18 mouse cellular contexts compared by ENCODE assay signal in genomic region chr14:48024051-48024693, GRCm38 (mm10).
DNase-seq lines count a peak whose midpoint lies in the region; ATAC-seq and TF ChIP-seq lines count a peak whose summit lies in the region.
"Had no signal": no experiment of that assay in that cellular context is flagged by ENCODE, and none has a peak within 500 bp of the region (broad histone marks: within the 10 kb centered on the region; RNA-seq: fewer than 3 reads in every experiment).

No protein-coding gene starts in this region.

- no peak overlapping the region for H3K27ac ChIP-seq in forebrain, embryonic 14.5 days (ENCODE audit: low read depth, low read length)
- no peak overlapping the region for H3K27ac ChIP-seq in forebrain, embryonic 13.5 days
- H3K27ac ChIP-seq in hindbrain, postnatal 0 days = no peak overlapping the region
- H3K27ac ChIP-seq in hindbrain, embryonic 12.5 days = no peak overlapping the region
- H3K27ac ChIP-seq in midbrain, embryonic 11.5 days (ENCODE audit: low read depth, low read length) = no peak overlapping the region
- H3K27ac ChIP-seq in midbrain, embryonic 13.5 days = no peak overlapping the region
- peak overlapping the region; percentile 44; the same call in 1 of the 2 replicates for H3K27ac ChIP-seq in stomach, embryonic 16.5 days (ENCODE audit: low read length)
- H3K27ac ChIP-seq: embryonic facial prominence, embryonic 10.5 days; kidney, embryonic 15.5 days; neural tube, embryonic 12.5 days had no signal

- TF ChIP-seq CTCF in hindbrain, postnatal 0 days (IDR thresholded peaks at IDR 0.05; ENCODE audit: low read depth) = no peak

- H3K27me3 ChIP-seq in forebrain, embryonic 14.5 days (replicated peaks; ENCODE audit: control insufficient read depth, insufficient read depth, low read length) = no peaks in the 10 kb centered on the region
- no peaks in the 10 kb centered on the region for H3K27me3 ChIP-seq in forebrain, embryonic 13.5 days
- no peaks in the 10 kb centered on the region for H3K27me3 ChIP-seq in hindbrain, postnatal 0 days (ENCODE audit: insufficient read depth, low read length)
- no peaks in the 10 kb centered on the region for H3K27me3 ChIP-seq in hindbrain, embryonic 12.5 days
- no peaks in the 10 kb centered on the region for H3K27me3 ChIP-seq in midbrain, embryonic 11.5 days (ENCODE audit: control insufficient read depth, insufficient read depth, low read length)
- H3K27me3 ChIP-seq in midbrain, embryonic 13.5 days = no peaks in the 10 kb centered on the region
- H3K27me3 ChIP-seq in stomach, embryonic 16.5 days (ENCODE audit: control insufficient read depth, insufficient read depth, low read length) = no peaks in the 10 kb centered on the region
- H3K27me3 ChIP-seq: kidney, embryonic 15.5 days; megakaryocyte, embryonic 14.5 days; neural tube, embryonic 12.5 days had no signal

- no peak overlapping the region for H3K4me3 ChIP-seq in forebrain, embryonic 14.5 days (ENCODE audit: low read depth, low read length)
- H3K4me3 ChIP-seq in forebrain, embryonic 13.5 days = no peak overlapping the region
- H3K4me3 ChIP-seq in hindbrain, postnatal 0 days (ENCODE audit: low read length) = no peak overlapping the region
- no peak overlapping the region for H3K4me3 ChIP-seq in hindbrain, embryonic 12.5 days
- H3K4me3 ChIP-seq in midbrain, embryonic 11.5 days (ENCODE audit: low read depth, low read length) = no peak overlapping the region
- H3K4me3 ChIP-seq in midbrain, embryonic 13.5 days (replicated peaks) = no peak overlapping the region
- no peak overlapping the region for H3K4me3 ChIP-seq in stomach, embryonic 16.5 days (replicated peaks; ENCODE audit: low read length)
- H3K4me3 ChIP-seq: embryonic facial prominence, embryonic 10.5 days; kidney, embryonic 15.5 days; megakaryocyte, embryonic 14.5 days; neural tube, embryonic 12.5 days had no signal

- peak; percentile 60 for DNase-seq in forebrain, embryonic 14.5 days (ENCODE audit: low spot score)
- peak; percentile 41 for DNase-seq in hindbrain, postnatal 0 days (ENCODE audit: low spot score)
- peak; percentile 80 for DNase-seq in midbrain, embryonic 11.5 days (ENCODE audit: low spot score, missing footprints)
- DNase-seq in right cerebral cortex, postnatal 4 days = no peak
- DNase-seq: cerebellum, postnatal 36 days; gastrocnemius, postnatal 36 days; heart, postnatal 14 days; thymus, postnatal 4 days had no signal

- ATAC-seq in forebrain, embryonic 14.5 days = no peak
- no peak for ATAC-seq in forebrain, embryonic 13.5 days
- ATAC-seq in hindbrain, postnatal 0 days = no peak
- ATAC-seq in hindbrain, embryonic 12.5 days (ENCODE audit: low FRiP score) = no peak
- ATAC-seq in midbrain, embryonic 11.5 days (ENCODE audit: low FRiP score) = no peak
- no peak for ATAC-seq in midbrain, embryonic 13.5 days
- 0 out of 2 replicates have a peak, but pooled peaks have one; percentile 64 for ATAC-seq in stomach, embryonic 16.5 days (ENCODE audit: insufficient read depth, low FRiP score)

- no peak overlapping the region for H3K4me2 ChIP-seq in forebrain, embryonic 14.5 days (ENCODE audit: low read length)
- H3K4me2 ChIP-seq in forebrain, embryonic 13.5 days = no peak overlapping the region
- H3K4me2 ChIP-seq in hindbrain, postnatal 0 days (ENCODE audit: low read depth, low read length) = no peak overlapping the region
- no peak overlapping the region for H3K4me2 ChIP-seq in hindbrain, embryonic 12.5 days (replicated peaks)
- H3K4me2 ChIP-seq in midbrain, embryonic 11.5 days = no peak overlapping the region
- no peak overlapping the region for H3K4me2 ChIP-seq in midbrain, embryonic 13.5 days (replicated peaks)
- no peak overlapping the region for H3K4me2 ChIP-seq in stomach, embryonic 16.5 days (ENCODE audit: low read depth, low read length)
- H3K4me2 ChIP-seq: heart, embryonic 11.5 days; kidney, embryonic 15.5 days; liver, embryonic 11.5 days; neural tube, embryonic 12.5 days had no signal

- H3K9ac ChIP-seq in forebrain, embryonic 14.5 days (ENCODE audit: low read length) = no peak overlapping the region
- H3K9ac ChIP-seq in forebrain, embryonic 13.5 days = no peak overlapping the region
- H3K9ac ChIP-seq in hindbrain, postnatal 0 days (replicated peaks; ENCODE audit: low read length) = no peak overlapping the region
- no peak overlapping the region for H3K9ac ChIP-seq in hindbrain, embryonic 12.5 days
- no peak overlapping the region for H3K9ac ChIP-seq in midbrain, embryonic 11.5 days (ENCODE audit: low read length)
- no peak overlapping the region for H3K9ac ChIP-seq in midbrain, embryonic 13.5 days (replicated peaks)
- H3K9ac ChIP-seq in stomach, embryonic 16.5 days (ENCODE audit: low read length) = no peak overlapping the region
- H3K9ac ChIP-seq: kidney, embryonic 15.5 days; neural tube, embryonic 12.5 days had no signal

- no peaks in the 10 kb centered on the region for H3K9me3 ChIP-seq in forebrain, embryonic 14.5 days (replicated peaks; ENCODE audit: control insufficient read depth, low read length)
- no peaks in the 10 kb centered on the region for H3K9me3 ChIP-seq in forebrain, embryonic 13.5 days (replicated peaks)
- no peaks in the 10 kb centered on the region for H3K9me3 ChIP-seq in hindbrain, postnatal 0 days (ENCODE audit: low read length)
- 0 out of 2 replicates have a peak, but pooled peaks cover 5% of the 10 kb centered on the region for H3K9me3 ChIP-seq in hindbrain, embryonic 12.5 days (replicated peaks)
- no peaks in the 10 kb centered on the region for H3K9me3 ChIP-seq in midbrain, embryonic 11.5 days (ENCODE audit: control insufficient read depth, low read length)
- no peaks in the 10 kb centered on the region; the same call in 1 of the 2 replicates for H3K9me3 ChIP-seq in midbrain, embryonic 13.5 days
- H3K9me3 ChIP-seq in stomach, embryonic 16.5 days (replicated peaks; ENCODE audit: control insufficient read depth, low read length) = no peaks in the 10 kb centered on the region
- H3K9me3 ChIP-seq: kidney, embryonic 15.5 days; neural tube, embryonic 12.5 days had no signal

- H3K36me3 ChIP-seq in forebrain, embryonic 14.5 days (ENCODE audit: control insufficient read depth, insufficient read depth, low read length) = no peaks in the 10 kb centered on the region
- no peaks in the 10 kb centered on the region for H3K36me3 ChIP-seq in forebrain, embryonic 13.5 days (ENCODE audit: poor library complexity, severe bottlenecking)
- H3K36me3 ChIP-seq in hindbrain, postnatal 0 days (ENCODE audit: insufficient read depth, low read length) = no peaks in the 10 kb centered on the region
- H3K36me3 ChIP-seq in hindbrain, embryonic 12.5 days = no peaks in the 10 kb centered on the region
- H3K36me3 ChIP-seq in midbrain, embryonic 11.5 days (ENCODE audit: control insufficient read depth, insufficient read depth, low read length) = no peaks in the 10 kb centered on the region
- H3K36me3 ChIP-seq in midbrain, embryonic 13.5 days = no peaks in the 10 kb centered on the region
- no peaks in the 10 kb centered on the region for H3K36me3 ChIP-seq in stomach, embryonic 16.5 days (ENCODE audit: control insufficient read depth, insufficient read depth, low read length)
- H3K36me3 ChIP-seq: embryonic facial prominence, embryonic 10.5 days; kidney, embryonic 15.5 days; neural tube, embryonic 12.5 days had no signal

- 81% methylated on average over 8 of the region's 8 CpGs for WGBS in forebrain, embryonic 14.5 days
- WGBS in forebrain, embryonic 13.5 days = 83% methylated on average over 8 of the region's 8 CpGs
- 68% methylated on average over 8 of the region's 8 CpGs for WGBS in hindbrain, postnatal 0 days
- 83% methylated on average over 8 of the region's 8 CpGs for WGBS in hindbrain, embryonic 12.5 days
- WGBS in midbrain, embryonic 11.5 days = 90% methylated on average over 8 of the region's 8 CpGs
- 88% methylated on average over 8 of the region's 8 CpGs for whole genome bisulfite sequencing in midbrain, embryonic 13.5 days
- 24% methylated on average over 8 of the region's 8 CpGs for WGBS in stomach, embryonic 16.5 days

- H3K4me1 ChIP-seq in forebrain, embryonic 14.5 days (ENCODE audit: control insufficient read depth, insufficient read depth, low read length) = no peaks in the 10 kb centered on the region
- no peaks in the 10 kb centered on the region for H3K4me1 ChIP-seq in forebrain, embryonic 13.5 days
- H3K4me1 ChIP-seq in hindbrain, postnatal 0 days (ENCODE audit: insufficient read depth, low read length) = no peaks in the 10 kb centered on the region
- no peaks in the 10 kb centered on the region for H3K4me1 ChIP-seq in hindbrain, embryonic 12.5 days
- H3K4me1 ChIP-seq in midbrain, embryonic 11.5 days (ENCODE audit: control insufficient read depth, insufficient read depth, low read length) = no peaks in the 10 kb centered on the region
- H3K4me1 ChIP-seq in midbrain, embryonic 13.5 days (replicated peaks) = no peaks in the 10 kb centered on the region
- peaks cover 7% of the 10 kb centered on the region; the same call in 1 of the 2 replicates for H3K4me1 ChIP-seq in stomach, embryonic 16.5 days (ENCODE audit: control insufficient read depth, insufficient read depth, low read length)
- H3K4me1 ChIP-seq: embryonic facial prominence, embryonic 10.5 days; kidney, embryonic 15.5 days; megakaryocyte, embryonic 14.5 days; neural tube, embryonic 12.5 days had no signal
